Mouse (Mus musculus): ENCODE measurements around the gene Nod1. TPM values are rescaled to one million over a fixed set of nuclear protein-coding genes. Genes with fewer than 3 reads are reported as not detected.

Nod1 gene
- total RNA-seq (2021), result 10 to 100 TPM; 17.1 to 19.6 TPM

- peak; percentile 84 for DNase-seq (ENCODE audit: low spot score)
- intact Hi-C loops (cut with DNase I), result loop anchor here (2.0 to 10.0 kb wide), 4 partner anchors 34 to 378 kb away; partner anchors contain the start of genes Fkbp14, Plekha8 and Znrf2
Observed at GRCm38 (mm10) chr6:54972111-54972928, at the start of gene Nod1. Gene Nod1 (minus strand): TSS chr6:54972612.

GRCm38 (mm10) chr6:55021806-55022205 lies 49.4 kb upstream of the Nod1 start:
- intact Hi-C loops (cut with DNase I), result no loop called here
- DNase-seq (ENCODE audit: low spot score), result no peak

- intact Hi-C loops (cut with DNase I), result no loop called here
Observed at GRCm38 (mm10) chr6:55018417-55018816, 46.0 kb upstream of the Nod1 start.

GRCm38 (mm10) chr6:55016710-55017583 lies 44.5 kb upstream of the Nod1 start:
- intact Hi-C loops (cut with DNase I), result loop anchor here (1.0 kb wide), 2 partner anchors 100 to 150 kb away; no protein-coding TSS in a partner anchor
- peak; percentile 17 for DNase-seq (ENCODE audit: low spot score)

More at GRCm38 (mm10) chr6:55018417-55018816, 46.0 kb upstream of the Nod1 start:
- no peak for DNase-seq (ENCODE audit: low spot score)

GRCm38 (mm10) chr6:55016236-55016635 lies 43.8 kb upstream of the Nod1 start:
- DNase-seq (ENCODE audit: low spot score), result no peak
- intact Hi-C loops (cut with DNase I), result loop anchor here (1.0 kb wide), 1 partner anchor 99 kb away; no protein-coding TSS in a partner anchor

GRCm38 (mm10) chr6:55014184-55014583 lies 41.8 kb upstream of the Nod1 start:
- intact Hi-C loops (cut with DNase I), result no loop called here
- DNase-seq (ENCODE audit: low spot score), result no peak

GRCm38 (mm10) chr6:55012516-55012915 lies 40.1 kb upstream of the Nod1 start:
- intact Hi-C loops (cut with DNase I), result no loop called here

GRCm38 (mm10) chr6:55010330-55011091 lies 38.1 kb upstream of the Nod1 start:
- no peak for DNase-seq (ENCODE audit: low spot score)
- intact Hi-C loops (cut with DNase I), result no loop called here

More at GRCm38 (mm10) chr6:55012516-55012915, 40.1 kb upstream of the Nod1 start:
- DNase-seq (ENCODE audit: low spot score), result no peak

- intact Hi-C loops (cut with DNase I), result no loop called here
- no peak for DNase-seq (ENCODE audit: low spot score)
Observed at GRCm38 (mm10) chr6:55009391-55010230, 37.2 kb upstream of the Nod1 start.

GRCm38 (mm10) chr6:55008401-55008800 lies 36.0 kb upstream of the Nod1 start:
- intact Hi-C loops (cut with DNase I), result no loop called here
- no peak for DNase-seq (ENCODE audit: low spot score)

GRCm38 (mm10) chr6:55003559-55003958 lies 31.1 kb upstream of the Nod1 start:
- intact Hi-C loops (cut with DNase I), result no loop called here
- DNase-seq (ENCODE audit: low spot score), result no peak

GRCm38 (mm10) chr6:55002438-55002837 lies 30.0 kb upstream of the Nod1 start:
- no peak for DNase-seq (ENCODE audit: low spot score)
- intact Hi-C loops (cut with DNase I), result no loop called here

- intact Hi-C loops (cut with DNase I), result no loop called here
- no peak for DNase-seq (ENCODE audit: low spot score)
Observed at GRCm38 (mm10) chr6:55001320-55001719, 28.9 kb upstream of the Nod1 start.

GRCm38 (mm10) chr6:54997726-54998125 lies 25.3 kb upstream of the Nod1 start:
- intact Hi-C loops (cut with DNase I), result no loop called here

GRCm38 (mm10) chr6:54996361-54996760 lies 23.9 kb upstream of the Nod1 start:
- DNase-seq (ENCODE audit: low spot score), result no peak
- intact Hi-C loops (cut with DNase I), result no loop called here

More at GRCm38 (mm10) chr6:54997726-54998125, 25.3 kb upstream of the Nod1 start:
- DNase-seq (ENCODE audit: low spot score), result no peak

GRCm38 (mm10) chr6:54992734-54993260 lies 20.4 kb upstream of the Nod1 start, which contains the start of gene Ggct:
Gene Ggct (minus strand): TSS chr6:54992950.
- peak; percentile 96 for DNase-seq (ENCODE audit: low spot score)
- intact Hi-C loops (cut with DNase I), result loop anchor here (1.0 to 5.0 kb wide), 4 partner anchors 18 to 285 kb away; no protein-coding TSS in a partner anchor

- DNase-seq (ENCODE audit: low spot score), result no peak
- intact Hi-C loops (cut with DNase I), result loop anchor here (1.0 to 5.0 kb wide), 4 partner anchors 18 to 285 kb away; no protein-coding TSS in a partner anchor
Observed at GRCm38 (mm10) chr6:54992141-54992540, 19.7 kb upstream of the Nod1 start.

GRCm38 (mm10) chr6:54991189-54991588 lies 18.8 kb upstream of the Nod1 start:
- intact Hi-C loops (cut with DNase I), result loop anchor here (5.0 kb wide), 2 partner anchors 179 to 284 kb away; no protein-coding TSS in a partner anchor
- no peak for DNase-seq (ENCODE audit: low spot score)
